Mouse (Mus musculus): ENCODE measurements at regions not wholly inside any gene's neighbourhood (a gene's known extent, or its start where the extent isn't known, plus 50 kb on each side); places are given as distances from the start of the nearest gene placed in this dataset.
"Not testable (repeated sequence)": the region's sequence is repeated elsewhere in the genome, so short reads cannot be mapped to it uniquely, and the experiment has no call there.

DNA sequence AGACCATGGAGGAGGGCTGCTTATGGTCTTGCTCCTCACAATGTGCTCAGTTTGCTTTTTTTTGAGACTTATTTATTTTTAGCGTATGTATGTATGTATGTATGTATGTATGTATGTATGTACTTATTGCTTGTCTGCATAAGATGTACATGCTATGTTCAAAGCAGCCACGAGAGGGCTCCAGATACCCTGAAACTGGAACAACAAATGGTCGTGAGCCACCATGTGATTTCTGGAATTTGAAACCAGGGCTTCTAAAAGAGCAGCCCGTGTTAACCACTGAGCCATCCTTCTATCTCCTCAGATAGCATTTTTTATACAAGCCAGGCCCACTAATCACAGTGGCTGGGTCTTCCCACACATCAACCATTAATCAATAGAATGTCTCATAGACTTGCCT lies 611.2 kb downstream of the 5730507C01Rik start:
- no peak for DNase-seq (ENCODE audit: low spot score)

DNA sequence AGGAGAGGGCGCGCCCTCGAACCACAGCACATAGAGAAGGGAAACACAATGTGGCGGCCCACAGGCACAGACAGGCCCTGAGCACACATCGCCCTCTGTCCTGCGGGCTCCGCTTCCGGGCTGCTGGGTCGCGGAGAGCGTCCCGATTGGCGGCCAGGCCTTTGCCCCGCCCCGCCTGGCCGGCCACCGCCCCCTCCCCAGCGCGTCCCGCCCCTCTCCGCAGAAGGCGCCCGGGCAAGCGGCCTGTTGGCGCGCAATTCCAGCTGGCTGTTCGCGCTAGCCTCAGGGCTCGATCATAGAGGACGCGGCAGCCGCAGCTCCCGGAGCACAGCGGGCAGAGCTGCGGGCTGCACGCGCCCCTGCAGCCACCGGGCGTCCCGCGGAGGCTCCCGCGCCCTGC lies 661.3 kb downstream of the 5730507C01Rik start:
- no peak for DNase-seq (ENCODE audit: low spot score)

- no peak for DNase-seq (ENCODE audit: low spot score)
Observed at GRCm38 (mm10) chr12:19192396-19192795, 678.1 kb downstream of the 5730507C01Rik start.

DNA sequence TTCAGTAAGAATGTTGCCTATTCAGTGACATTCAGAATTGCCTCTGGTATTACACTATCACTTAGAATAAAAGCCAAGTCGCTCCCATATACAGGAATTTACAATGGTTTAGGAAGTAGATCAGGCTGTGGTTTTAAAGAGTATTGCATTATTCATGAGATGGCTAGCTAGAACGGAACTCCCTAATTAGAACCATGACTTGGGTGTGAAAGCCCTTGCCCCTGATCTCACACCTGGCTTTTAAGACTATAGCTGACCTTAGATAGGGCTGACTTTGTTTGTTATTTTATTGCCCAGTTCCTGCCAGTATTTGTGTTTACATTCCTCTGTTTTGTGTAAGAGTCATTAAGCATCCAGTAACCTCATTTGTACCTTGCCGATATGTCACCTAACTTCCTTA lies 678.7 kb downstream of the 5730507C01Rik start:
- DNase-seq (ENCODE audit: low spot score): not testable (repeated sequence)

DNA sequence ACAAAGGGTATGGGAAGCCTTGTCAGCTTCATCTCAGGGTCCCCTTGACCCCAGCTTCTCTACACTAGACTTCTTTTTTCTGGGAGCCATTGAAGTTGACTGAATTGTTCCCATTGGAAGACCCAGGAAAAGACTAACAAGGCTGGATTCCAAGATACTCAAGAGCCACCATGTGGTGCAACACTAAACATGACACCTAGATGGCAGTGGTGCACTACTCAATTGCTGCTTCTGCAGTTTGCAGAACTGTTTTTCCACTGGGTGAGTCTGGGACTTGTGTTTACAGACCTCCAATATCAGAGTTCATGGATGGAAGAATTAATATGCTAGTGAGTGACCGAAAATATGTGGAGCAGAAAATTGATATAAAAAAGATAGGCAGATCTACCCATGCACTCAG lies 709.7 kb downstream of the 5730507C01Rik start:
- not testable (repeated sequence) for DNase-seq (ENCODE audit: low spot score)

DNA sequence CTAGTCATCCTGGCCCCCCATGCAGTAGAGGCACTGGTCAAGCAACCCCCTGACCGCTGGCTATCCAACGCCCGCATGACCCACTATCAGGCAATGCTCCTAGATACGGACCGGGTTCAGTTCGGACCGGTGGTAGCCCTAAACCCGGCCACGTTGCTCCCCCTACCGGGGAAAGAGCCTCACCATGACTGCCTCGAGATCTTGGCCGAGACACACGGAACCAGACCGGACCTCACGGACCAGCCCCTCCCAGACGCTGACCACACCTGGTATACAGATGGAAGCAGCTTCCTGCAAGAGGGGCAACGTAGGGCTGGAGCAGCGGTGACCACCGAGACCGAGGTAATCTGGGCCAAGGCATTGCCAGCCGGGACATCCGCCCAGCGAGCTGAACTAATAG lies 707.6 kb upstream of the Gm21863 start:
- not testable (repeated sequence) for DNase-seq (ENCODE audit: low spot score)

GRCm38 (mm10) chr12:19288271-19288890 lies 665.9 kb upstream of the Gm21863 start:
- DNase-seq (ENCODE audit: low spot score): peak; percentile 77

DNA sequence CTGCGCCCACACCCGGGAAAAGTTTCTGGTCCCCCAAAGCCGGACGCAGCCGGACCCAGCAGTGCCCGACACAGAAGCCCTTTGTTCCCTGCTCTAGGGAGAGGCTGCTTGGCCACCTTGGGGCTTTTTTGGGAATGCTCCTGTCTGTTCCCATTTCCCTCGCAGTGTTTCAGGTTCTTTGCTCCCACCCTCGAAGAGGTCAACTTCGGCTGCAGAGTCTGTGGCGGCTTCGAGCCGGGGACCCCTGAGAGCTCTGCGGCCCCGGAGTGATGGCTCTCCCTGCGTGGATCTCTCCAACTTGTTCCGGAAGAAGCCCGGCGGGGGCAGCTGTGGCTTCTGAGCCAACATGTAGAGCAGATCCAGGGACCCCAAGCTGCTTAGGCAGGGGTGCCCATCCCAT lies 665.3 kb upstream of the Gm21863 start:
- peak; percentile 1 for DNase-seq (ENCODE audit: low spot score)

GRCm38 (mm10) chr12:19292068-19292770 lies 662.1 kb upstream of the Gm21863 start:
- DNase-seq (ENCODE audit: low spot score): not testable (repeated sequence)
